Comparison of ENCODE assay signal across 14 mouse cellular contexts in genomic region chr3:90139962-90140361, GRCm38 (mm10).
"Had no signal": no experiment of that assay in that cellular context is flagged by ENCODE, and none has a peak within 500 bp of the region (broad histone marks: within the 10 kb centered on the region; RNA-seq: fewer than 3 reads in every experiment).

No protein-coding gene starts in this region.

- DNase-seq: kidney, postnatal 14 days; left cerebral cortex, postnatal 4 days; lung, adult 2 months; lung, postnatal 36 days; right cerebral cortex, postnatal 4 days; spleen, adult 18-20 months; thymus, adult 18-20 months; thymus, postnatal 14 days had no signal

- H3K36me3 ChIP-seq: liver, embryonic 15.5 days; midbrain, embryonic 10.5 days; midbrain, embryonic 15.5 days; neural tube, embryonic 12.5 days had no signal

- H3K4me2 ChIP-seq: liver, embryonic 11.5 days; liver, embryonic 15.5 days; midbrain, embryonic 15.5 days; neural tube, embryonic 12.5 days had no signal

- H3K27me3 ChIP-seq: liver, embryonic 15.5 days; midbrain, embryonic 15.5 days; neural tube, embryonic 12.5 days had no signal

- H3K4me1 ChIP-seq: liver, embryonic 15.5 days; midbrain, embryonic 10.5 days; midbrain, embryonic 15.5 days; neural tube, embryonic 12.5 days had no signal

- H3K27ac ChIP-seq: liver, embryonic 15.5 days; midbrain, embryonic 10.5 days; midbrain, embryonic 15.5 days; neural tube, embryonic 12.5 days had no signal

- ATAC-seq: lung, postnatal 0 days; midbrain, embryonic 15.5 days had no signal

- H3K9me3 ChIP-seq: liver, embryonic 15.5 days; midbrain, embryonic 10.5 days; midbrain, embryonic 15.5 days; neural tube, embryonic 12.5 days had no signal

- H3K4me3 ChIP-seq: liver, embryonic 15.5 days; midbrain, embryonic 10.5 days; midbrain, embryonic 15.5 days; neural tube, embryonic 12.5 days had no signal

- H3K9ac ChIP-seq: liver, embryonic 15.5 days; midbrain, embryonic 15.5 days; neural tube, embryonic 12.5 days had no signal
